Mouse (Mus musculus): ENCODE data around the gene Unc119b. TPM values are rescaled to one million over a fixed set of nuclear protein-coding genes. Genes with fewer than 3 reads are reported as not detected.

Unc119b gene
- polyA plus RNA-seq, 1 experiment = 39.0 TPM

- Histone ChIP-seq H3K79me2 (ENCODE audit: control insufficient read depth, insufficient read depth) (peaks cover 4% of the 10 kb centered on the region), H3K79me3 (ENCODE audit: low read depth) (peaks cover 2% of the 10 kb centered on the region), H3K4me3 (ENCODE audit: insufficient read depth, poor library complexity, severe bottlenecking) (no peak overlapping the region), H3K36me3 (ENCODE audit: control insufficient read depth, insufficient read depth) (no peaks in the 10 kb centered on the region), H3ac (ENCODE audit: control insufficient read depth, insufficient read length, low read depth) (no peak overlapping the region), H3K27me3 (ENCODE audit: control insufficient read depth, insufficient read depth, insufficient read length) (no peaks in the 10 kb centered on the region)
- TF ChIP-seq MAX (IDR thresholded peaks at IDR 0.05) (no peak), FOSL1 (IDR thresholded peaks at IDR 0.05; ENCODE audit: insufficient read depth, low read length, poor library complexity, severe bottlenecking) (no peak), MYOG (IDR thresholded peaks at IDR 0.05; ENCODE audit: control insufficient read depth, extremely low read depth, insufficient read length) (no peak), CTCF (IDR thresholded peaks at IDR 0.05; ENCODE audit: control insufficient read depth, insufficient read depth, insufficient read length) (no peak), USF1 (IDR thresholded peaks at IDR 0.05; ENCODE audit: low read depth) (no peak), CEBPB (IDR thresholded peaks at IDR 0.05; ENCODE audit: low read depth) (no peak), MYOD1 (IDR thresholded peaks at IDR 0.05; ENCODE audit: control insufficient read depth, insufficient read length, low read depth) (no peak)
Observed at GRCm38 (mm10) chr5:115139124-115139523, 4.3 kb upstream of the Unc119b start.

- peaks cover 40% of the 10 kb centered on the region for H3K79me2 ChIP-seq (ENCODE audit: control insufficient read depth, insufficient read depth)
- peaks cover 7% of the 10 kb centered on the region for H3K36me3 ChIP-seq (ENCODE audit: control insufficient read depth, insufficient read depth)
- peak overlapping the region; percentile 60 for H3K4me3 ChIP-seq (ENCODE audit: insufficient read depth, poor library complexity, severe bottlenecking)
- H3ac ChIP-seq (ENCODE audit: control insufficient read depth, insufficient read length, low read depth) = peak overlapping the region; percentile 37
- no peaks in the 10 kb centered on the region for H3K27me3 ChIP-seq (ENCODE audit: control insufficient read depth, insufficient read depth, insufficient read length)
- peaks cover 9% of the 10 kb centered on the region for H3K79me3 ChIP-seq (ENCODE audit: low read depth)
- no peak for TF ChIP-seq CEBPB (IDR thresholded peaks at IDR 0.05; ENCODE audit: low read depth)
Observed at GRCm38 (mm10) chr5:115133358-115134066, 1.3 kb downstream of the Unc119b start.

GRCm38 (mm10) chr5:115132465-115132864 is 2.3 kb downstream of the Unc119b start:
- TF ChIP-seq MAX (IDR thresholded peaks at IDR 0.05) (no peak), CEBPB (IDR thresholded peaks at IDR 0.05; ENCODE audit: low read depth) (no peak), USF1 (IDR thresholded peaks at IDR 0.05; ENCODE audit: low read depth) (no peak), MYOD1 (IDR thresholded peaks at IDR 0.05; ENCODE audit: control insufficient read depth, insufficient read length, low read depth) (no peak), MYOG (IDR thresholded peaks at IDR 0.05; ENCODE audit: control insufficient read depth, extremely low read depth, insufficient read length) (no peak), FOSL1 (IDR thresholded peaks at IDR 0.05; ENCODE audit: insufficient read depth, low read length, poor library complexity, severe bottlenecking) (no peak), CTCF (IDR thresholded peaks at IDR 0.05; ENCODE audit: control insufficient read depth, insufficient read depth, insufficient read length) (no peak)
- Histone ChIP-seq H3ac (ENCODE audit: control insufficient read depth, insufficient read length, low read depth) (no peak overlapping the region), H3K36me3 (ENCODE audit: control insufficient read depth, insufficient read depth) (peaks cover 17% of the 10 kb centered on the region), H3K79me3 (ENCODE audit: low read depth) (peaks cover 9% of the 10 kb centered on the region), H3K27me3 (ENCODE audit: control insufficient read depth, insufficient read depth, insufficient read length) (no peaks in the 10 kb centered on the region), H3K79me2 (ENCODE audit: control insufficient read depth, insufficient read depth) (peaks cover 40% of the 10 kb centered on the region), H3K4me3 (ENCODE audit: insufficient read depth, poor library complexity, severe bottlenecking) (no peak overlapping the region)

- no peak for TF ChIP-seq MYOD1 (IDR thresholded peaks at IDR 0.05; ENCODE audit: control insufficient read depth, insufficient read length, low read depth)
- Histone ChIP-seq H3K4me3 (ENCODE audit: insufficient read depth, poor library complexity, severe bottlenecking) (no peak overlapping the region), H3K27me3 (ENCODE audit: control insufficient read depth, insufficient read depth, insufficient read length) (no peaks in the 10 kb centered on the region), H3ac (ENCODE audit: control insufficient read depth, insufficient read length, low read depth) (no peak overlapping the region), H3K79me2 (ENCODE audit: control insufficient read depth, insufficient read depth) (peaks cover 38% of the 10 kb centered on the region), H3K36me3 (ENCODE audit: control insufficient read depth, insufficient read depth) (peaks cover 40% of the 10 kb centered on the region), H3K79me3 (ENCODE audit: low read depth) (peaks cover 9% of the 10 kb centered on the region)
Observed at GRCm38 (mm10) chr5:115129328-115129727, 5.4 kb downstream of the Unc119b start.

GRCm38 (mm10) chr5:115127421-115128179 is 7.2 kb downstream of the Unc119b start:
- no peak overlapping the region for H3ac ChIP-seq (ENCODE audit: control insufficient read depth, insufficient read length, low read depth)
- no peak for TF ChIP-seq FOSL1 (IDR thresholded peaks at IDR 0.05; ENCODE audit: insufficient read depth, low read length, poor library complexity, severe bottlenecking)
- TF ChIP-seq MAX (IDR thresholded peaks at IDR 0.05) = no peak
- TF ChIP-seq CTCF (IDR thresholded peaks at IDR 0.05; ENCODE audit: control insufficient read depth, insufficient read depth, insufficient read length) = no peak
- TF ChIP-seq USF1 (IDR thresholded peaks at IDR 0.05; ENCODE audit: low read depth) = no peak
- no peak for TF ChIP-seq MYOD1 (IDR thresholded peaks at IDR 0.05; ENCODE audit: control insufficient read depth, insufficient read length, low read depth)
- no peak for TF ChIP-seq CEBPB (IDR thresholded peaks at IDR 0.05; ENCODE audit: low read depth)
- TF ChIP-seq MYOG (IDR thresholded peaks at IDR 0.05; ENCODE audit: control insufficient read depth, extremely low read depth, insufficient read length) = no peak
- H3K79me2 ChIP-seq (ENCODE audit: control insufficient read depth, insufficient read depth) = peaks cover 21% of the 10 kb centered on the region
- no peaks in the 10 kb centered on the region for H3K27me3 ChIP-seq (ENCODE audit: control insufficient read depth, insufficient read depth, insufficient read length)
- H3K36me3 ChIP-seq (ENCODE audit: control insufficient read depth, insufficient read depth) = peaks cover 46% of the 10 kb centered on the region
- H3K79me3 ChIP-seq (ENCODE audit: low read depth) = peaks cover 2% of the 10 kb centered on the region
- no peak overlapping the region for H3K4me3 ChIP-seq (ENCODE audit: insufficient read depth, poor library complexity, severe bottlenecking)
